Mouse (Mus musculus) spleen, adult 2 months (tissue): ENCODE data around the gene Ubtf. TPM values are rescaled to one million over a fixed set of nuclear protein-coding genes. Genes with fewer than 3 reads are reported as not detected.
"Not testable (repeated sequence)": the region's sequence is repeated elsewhere in the genome, so short reads cannot be mapped to it uniquely, and the experiment has no call there.

Source experiments
- DNase-seq, 2 experiments: peaks; one replicate each; pipeline versions ENCODE4 v3.0.0 to v3.0.0-alpha.2; 2012 to 2021; ENCODE audit warnings: low spot score in 2 of 2, low read depth in 1 of 2
- H3K27ac ChIP-seq: fragments of 200-500 bp; 2 replicates; pipeline ENCODE4 v1.5.1; 2012; ENCODE audit warnings: low read length, inconsistent platforms; ENCODE audit not compliant: insufficient read depth
- H3K27me3 ChIP-seq: fragments of 200-500 bp; 2 replicates; pipeline ENCODE4 v1.6.1; 2012; ENCODE audit warnings: mild to moderate bottlenecking, moderate library complexity, low read length, inconsistent platforms; ENCODE audit not compliant: control insufficient read depth, insufficient read depth
- H3K36me3 ChIP-seq: fragments of 200-500 bp; 2 replicates; pipeline ENCODE4 v1.6.1; 2012; ENCODE audit warnings: mild to moderate bottlenecking, low read length, inconsistent platforms; ENCODE audit not compliant: control insufficient read depth, insufficient read depth
- H3K4me1 ChIP-seq: fragments of 200-500 bp; 2 replicates; pipeline ENCODE4 v1.6.1; 2011; ENCODE audit warnings: inconsistent platforms; ENCODE audit not compliant: control insufficient read depth, insufficient read depth, insufficient read length
- H3K4me3 ChIP-seq: fragments of 200-500 bp; 2 replicates; pipeline ENCODE4 v1.5.1; 2011; ENCODE audit warnings: mild to moderate bottlenecking, inconsistent platforms; ENCODE audit not compliant: insufficient read depth, insufficient read length; ENCODE audit errors: extremely low read depth
- CTCF ChIP-seq: fragments of 200-500 bp; IDR thresholded peaks from 2 replicates; pipeline ENCODE4 v1.5.1; 2011; ENCODE audit warnings: mild to moderate bottlenecking, inconsistent platforms; ENCODE audit not compliant: insufficient read depth, insufficient read length, insufficient replicate concordance; ENCODE audit errors: extremely low read depth
- POLR2A ChIP-seq: fragments of 200-500 bp; IDR thresholded peaks from 2 replicates; pipeline ENCODE4 v1.6.1; 2011; ENCODE audit warnings: low read depth, low read length, inconsistent platforms
- WGBS: fragments of 180-500 bp; shearing (Covaris S2); methylation state at CpG from one replicate; pipeline ENCODE4 v1.1.7; 2018; 5-methylcytosine and 5-hydroxymethylcytosine counted together
- polyA plus RNA-seq: library from polyadenylated mRNA; depleted of rRNA; stranded (reverse); fragments of >200 nt; gene quantifications from 2 replicates; pipeline ENCODE4 v1.2.3, GENCODE M21; 2012; rRNA removed

Gene Ubtf
- 29.9 and 30.7 TPM in 2 replicates for polyA plus RNA-seq

DNA sequence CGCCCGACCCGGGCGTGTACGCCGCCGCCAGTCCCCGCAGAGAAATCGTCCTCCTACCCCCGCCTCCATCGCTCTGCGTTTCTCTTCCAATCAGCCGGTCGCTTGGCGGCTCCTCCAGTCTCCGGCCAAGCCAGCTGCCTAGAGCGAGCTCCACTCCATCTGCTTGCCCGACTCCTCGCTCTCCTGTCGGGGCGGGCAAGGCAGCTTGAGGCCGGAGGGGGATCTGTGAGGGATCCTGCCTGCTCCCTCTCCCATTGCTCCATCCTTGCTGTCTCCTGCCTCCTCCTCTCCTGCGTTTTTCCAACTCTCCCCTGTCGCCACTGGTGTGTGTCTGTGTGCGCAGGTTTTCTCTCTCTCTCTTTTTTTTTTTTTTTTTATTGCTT, at the start of gene Ubtf:
Gene Ubtf, minus strand, starts transcription at position 333 of the 383 bp plus-strand sequence.
- H3K4me3 ChIP-seq = peak within 1 kb of the TSS; percentile 73
- H3K36me3 ChIP-seq = peaks cover 2% of the 10 kb centered on the region
- peak within 1 kb of the TSS; percentile 95 for H3K27ac ChIP-seq
- peaks cover 17% of the 10 kb centered on the region; the same call in 1 of the 2 replicates for H3K4me1 ChIP-seq
- DNase-seq = peak; percentile 61 to 62
- H3K27me3 ChIP-seq = no peaks in the 10 kb centered on the region
- WGBS = 0% methylated on average over 25 of the region's 25 CpGs
- TF ChIP-seq POLR2A (no peak; the same call in 1 of the 2 replicates), CTCF (no peak)

- H3K27me3 ChIP-seq = no peaks in the 10 kb centered on the region
- DNase-seq = no peak
- no peak overlapping the region for H3K4me3 ChIP-seq
- no peaks in the 10 kb centered on the region for H3K36me3 ChIP-seq
- no peak overlapping the region for H3K27ac ChIP-seq
- WGBS = 75% methylated on average over 4 of the region's 4 CpGs
- H3K4me1 ChIP-seq = no peaks in the 10 kb centered on the region
- TF ChIP-seq CTCF (no peak), POLR2A (no peak)
These were observed 49.7 kb upstream of the Ubtf start for GRCm38 (mm10) chr11:102369263-102369662.

- no peaks in the 10 kb centered on the region for H3K36me3 ChIP-seq
- no peak overlapping the region for H3K27ac ChIP-seq
- 37% methylated on average over 5 of the region's 5 CpGs for WGBS
- H3K4me3 ChIP-seq = no peak overlapping the region
- DNase-seq = no peak
- no peak for TF ChIP-seq POLR2A
- no peak for TF ChIP-seq CTCF
- no peaks in the 10 kb centered on the region for H3K27me3 ChIP-seq
- no peaks in the 10 kb centered on the region for H3K4me1 ChIP-seq
These were observed 48.8 kb upstream of the Ubtf start for GRCm38 (mm10) chr11:102368347-102368746.

DNA sequence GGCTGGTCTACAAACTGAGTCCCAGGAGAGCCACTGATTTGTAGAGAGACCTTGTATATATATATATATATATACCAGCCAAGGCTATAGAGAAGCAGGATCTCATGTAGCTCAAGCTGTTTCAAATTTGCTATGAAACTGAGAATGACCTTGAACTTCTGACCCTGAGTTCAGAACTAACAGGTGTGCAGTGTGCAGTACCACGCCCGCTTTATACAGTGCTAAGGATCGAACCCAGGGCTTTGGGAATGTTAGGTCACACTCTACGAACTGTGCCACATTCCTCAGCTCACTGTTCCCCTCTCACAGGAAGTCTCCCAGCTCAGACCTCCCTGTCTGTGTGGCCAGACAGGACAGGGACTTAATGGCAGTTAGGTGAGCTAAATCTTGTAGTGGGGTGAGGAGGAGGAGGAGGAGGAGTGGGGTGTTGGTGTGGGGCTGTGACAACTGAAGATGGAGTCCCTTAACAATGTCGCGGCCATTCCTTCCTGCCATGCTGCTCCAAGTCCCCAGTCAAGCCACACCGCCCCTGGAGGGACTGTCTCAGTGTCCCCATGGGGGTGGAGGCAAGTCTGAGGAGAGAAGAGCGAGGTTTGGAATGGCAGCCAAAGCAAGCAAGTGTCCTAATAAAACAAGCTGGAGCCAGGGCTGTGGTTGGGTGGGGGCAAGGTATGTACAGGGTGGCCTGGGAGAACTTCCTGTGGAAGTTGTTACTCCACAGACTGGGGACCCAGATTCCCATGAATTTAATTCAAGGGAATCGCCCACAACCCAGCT, 48.1 kb upstream of the Ubtf start:
- Histone ChIP-seq H3K4me3 (no peak overlapping the region), H3K4me1 (no peaks in the 10 kb centered on the region), H3K27ac (no peak overlapping the region), H3K27me3 (no peaks in the 10 kb centered on the region), H3K36me3 (no peaks in the 10 kb centered on the region)
- 80% methylated on average over 9 of the region's 9 CpGs for WGBS
- no peak for DNase-seq
- no peak for TF ChIP-seq POLR2A
- no peak for TF ChIP-seq CTCF

GRCm38 (mm10) chr11:102366103-102366502, 46.6 kb upstream of the Ubtf start, which contains the start of gene Slc4a1:
TSS of gene Slc4a1 (minus strand) at chr11:102366203.
- not testable (repeated sequence) for DNase-seq, H3K4me3 ChIP-seq, H3K36me3 ChIP-seq, H3K27me3 ChIP-seq, H3K4me1 ChIP-seq
- H3K27ac ChIP-seq = peak within 1 kb of the TSS; percentile 44; the same call in 1 of the 2 replicates
- WGBS = 78% methylated on average over 8 of the region's 8 CpGs

DNA sequence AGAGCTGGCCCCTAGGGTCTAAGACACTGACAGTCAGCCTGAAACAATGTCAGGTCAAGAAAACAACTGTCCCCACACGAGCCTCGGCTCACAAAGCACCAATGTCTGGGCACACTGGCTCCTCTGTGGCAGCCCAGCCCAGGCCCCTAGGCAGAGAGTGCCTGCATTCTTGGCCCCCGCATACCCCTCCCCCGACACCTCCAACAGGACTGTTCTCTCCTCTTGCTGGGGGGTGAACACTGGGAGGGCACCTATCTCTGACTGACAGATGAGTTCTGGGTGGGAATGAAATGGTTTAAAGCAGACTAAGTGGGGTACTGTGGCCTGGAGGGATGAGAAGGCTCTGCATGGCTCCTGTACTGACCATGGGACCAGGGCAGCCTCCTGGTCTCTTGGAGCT, 46.2 kb upstream of the Ubtf start:
- Histone ChIP-seq H3K4me3 (no peak overlapping the region), H3K27me3 (no peaks in the 10 kb centered on the region), H3K36me3 (no peaks in the 10 kb centered on the region), H3K27ac (peak overlapping the region; percentile 44; the same call in 1 of the 2 replicates), H3K4me1 (no peaks in the 10 kb centered on the region)
- 73% methylated on average over 4 of the region's 4 CpGs for whole genome bisulfite sequencing
- DNase-seq = no peak
- TF ChIP-seq POLR2A = no peak
- no peak for TF ChIP-seq CTCF

- Histone ChIP-seq H3K27ac (peak overlapping the region; percentile 58; the same call in 1 of the 2 replicates), H3K27me3 (no peaks in the 10 kb centered on the region), H3K4me3 (peak overlapping the region; percentile 31; the same call in 1 of the 2 replicates), H3K36me3 (no peaks in the 10 kb centered on the region), H3K4me1 (no peaks in the 10 kb centered on the region)
- DNase-seq = no peak
- 58% methylated on average over 14 of the region's 14 CpGs for WGBS
- TF ChIP-seq CTCF (no peak), POLR2A (no peak)
These were observed 45.2 kb upstream of the Ubtf start for GRCm38 (mm10) chr11:102364570-102365371.
